In genomic region chr10:121820846-121821245, GRCm38 (mm10) we compare ENCODE assay signal across 17 mouse cellular contexts.
"Had no signal": no experiment of that assay in that cellular context is flagged by ENCODE, and none has a peak within 500 bp of the region (broad histone marks: within the 10 kb centered on the region; RNA-seq: fewer than 3 reads in every experiment).

No protein-coding gene starts in this region.

- ATAC-seq: hindbrain, embryonic 16.5 days; inflammation-experienced regulatory T-cells, adult 6 months; intestine, embryonic 15.5 days; intestine, postnatal 0 days had no signal

- DNase-seq: gastrocnemius, adult 2 months; gastrocnemius, postnatal 10 days; gastrocnemius, postnatal 25 days; heart, adult 11 months; heart, adult 2 months; heart, postnatal 14 days; heart, postnatal 36 days; kidney, adult 18-20 months; kidney, adult 8-10 months; kidney, postnatal 10 days; kidney, postnatal 25 days; kidney, postnatal 4 days; liver had no signal
